Mouse (Mus musculus) midbrain, embryonic 13.5 days (tissue): ENCODE measurements around the gene Prame. TPM values are rescaled to one million over a fixed set of nuclear protein-coding genes. Genes with fewer than 3 reads are reported as not detected.

ENCODE experiments used
- polyA plus RNA-seq: library from polyadenylated mRNA; unstranded; fragments of >200 nt; fragmentation: Nextera tagmentation; extraction: Ambion mirVana; gene quantifications from 2 replicates; pipeline ENCODE4 v1.2.1, GENCODE M21; 2015

Gene Prame
- polyA plus RNA-seq, 1 experiment from 2014 or later = not detected

Other genes starting within 250 kb of the Prame start
- not detected in 2 replicates for gene Gm7903, start 193.9 kb downstream of the Prame start, polyA plus RNA-seq
- not detected in 2 replicates for gene AV320801, start 133.1 kb downstream of the Prame start, polyA plus RNA-seq
- gene Nxf7, start 28.9 kb downstream of the Prame start, polyA plus RNA-seq = not detected in 2 replicates
- gene Tcp11x2, start 66.1 kb upstream of the Prame start, polyA plus RNA-seq = not detected in 2 replicates
- not detected in 2 replicates for gene Tmsb15a, start 97.6 kb upstream of the Prame start, polyA plus RNA-seq
- 11.7 and 13.5 TPM in 2 replicates for gene Armcx5, start 115.0 kb upstream of the Prame start, polyA plus RNA-seq
- 163 and 181 TPM in 2 replicates for gene Gprasp1, start 115.0 kb upstream of the Prame start, polyA plus RNA-seq
- 111 and 116 TPM in 2 replicates for gene Bhlhb9, start 169.9 kb upstream of the Prame start, polyA plus RNA-seq
- gene Gprasp2, start 211.3 kb upstream of the Prame start, polyA plus RNA-seq = 157 and 166 TPM in 2 replicates